Mouse (Mus musculus) kidney, postnatal 10 days (tissue): Measurements from ENCODE around the gene Rnd3.

Source experiments
- DNase-seq: peaks from one replicate; pipeline ENCODE4 v3.0.0; 2021; ENCODE audit warnings: mixed read lengths

The Rnd3 gene

GRCm38 (mm10) chr2:51110271-51110670 is 38.6 kb downstream of the Rnd3 start:
- DNase-seq, result peak; percentile 76

DNA sequence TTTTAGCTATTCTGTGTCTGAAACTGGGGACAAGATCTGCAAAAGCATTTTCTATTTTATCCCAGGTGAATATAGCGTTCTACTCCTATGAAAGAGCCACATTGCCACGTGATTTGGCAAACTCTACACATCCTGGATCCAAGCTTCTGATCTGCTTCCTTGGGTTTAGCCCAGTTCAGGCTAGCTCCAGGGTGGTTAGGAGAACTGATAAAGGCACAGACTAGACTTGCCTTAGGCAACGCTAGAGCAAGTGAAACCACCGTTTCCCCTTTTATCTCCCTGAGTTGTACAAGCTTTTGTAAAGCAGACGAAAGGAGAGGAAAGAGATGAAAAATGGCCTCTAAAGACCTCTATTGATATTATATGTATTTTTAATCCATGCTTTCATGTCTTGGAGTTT is 40.3 kb downstream of the Rnd3 start:
- DNase-seq, result no peak

- peak; percentile 36 for DNase-seq
Observed at GRCm38 (mm10) chr2:51101187-51101586, 47.7 kb downstream of the Rnd3 start.

GRCm38 (mm10) chr2:51099987-51100386 is 48.9 kb downstream of the Rnd3 start:
- no peak for DNase-seq

DNA sequence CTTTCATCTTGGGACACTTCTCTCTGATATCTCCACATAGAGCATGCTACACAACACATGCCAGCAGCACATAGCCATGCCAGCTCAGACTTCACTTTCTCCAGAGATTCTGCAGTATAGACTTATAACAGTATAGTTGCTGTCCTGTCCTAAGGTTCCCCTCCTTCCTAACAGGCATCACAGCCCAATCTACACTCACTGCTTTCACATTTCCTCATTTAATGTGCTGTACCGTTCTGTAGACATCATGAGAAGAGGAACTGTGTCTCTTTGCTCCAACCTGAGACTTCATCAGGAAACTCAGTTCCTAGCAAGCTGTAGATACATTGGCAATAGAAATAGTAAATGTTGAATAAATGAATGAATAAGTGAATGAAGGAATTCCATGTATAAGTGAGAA is 49.7 kb downstream of the Rnd3 start:
- no peak for DNase-seq

GRCm38 (mm10) chr2:51090688-51091087 is 58.2 kb downstream of the Rnd3 start:
- DNase-seq, result no peak

DNA sequence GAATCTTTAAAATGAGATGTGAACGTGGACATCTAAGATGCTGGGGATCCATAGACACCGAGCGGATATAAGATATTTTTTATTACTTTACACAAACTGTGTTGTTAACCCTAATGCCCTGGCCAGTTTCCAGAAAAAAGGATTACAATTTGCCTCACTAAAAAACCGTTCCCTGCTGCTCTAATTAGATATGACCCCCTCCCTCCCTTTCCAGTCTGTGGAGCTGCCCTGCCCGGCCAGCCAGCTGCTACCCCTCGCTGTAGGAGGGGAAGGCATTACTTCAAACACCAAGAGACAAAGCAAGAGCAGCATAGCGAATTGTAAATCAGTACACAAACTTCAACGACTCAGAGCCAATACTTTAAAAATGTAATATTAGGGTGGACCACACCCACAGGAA is 58.9 kb downstream of the Rnd3 start:
- DNase-seq, result no peak

GRCm38 (mm10) chr2:51088843-51089573 is 59.9 kb downstream of the Rnd3 start:
- no peak for DNase-seq

DNA sequence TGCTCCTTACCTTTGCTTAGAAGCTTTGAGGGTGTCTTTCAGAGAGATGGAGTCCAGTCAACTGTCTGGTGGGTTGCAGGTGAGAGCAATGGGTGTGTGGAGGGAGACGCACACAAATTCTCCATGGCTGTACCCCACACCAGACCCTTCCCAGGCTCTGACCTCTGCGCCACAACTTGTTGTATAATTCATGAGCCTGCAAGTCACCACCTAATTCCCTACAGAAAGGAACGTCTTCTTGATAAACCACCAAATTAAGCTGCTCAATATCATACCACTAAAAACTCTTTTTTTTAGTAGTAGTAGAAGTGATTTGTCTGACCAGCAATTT is 60.8 kb downstream of the Rnd3 start:
- DNase-seq, result no peak

- no peak for DNase-seq
Observed at GRCm38 (mm10) chr2:51087307-51088122, 61.4 kb downstream of the Rnd3 start.

DNA sequence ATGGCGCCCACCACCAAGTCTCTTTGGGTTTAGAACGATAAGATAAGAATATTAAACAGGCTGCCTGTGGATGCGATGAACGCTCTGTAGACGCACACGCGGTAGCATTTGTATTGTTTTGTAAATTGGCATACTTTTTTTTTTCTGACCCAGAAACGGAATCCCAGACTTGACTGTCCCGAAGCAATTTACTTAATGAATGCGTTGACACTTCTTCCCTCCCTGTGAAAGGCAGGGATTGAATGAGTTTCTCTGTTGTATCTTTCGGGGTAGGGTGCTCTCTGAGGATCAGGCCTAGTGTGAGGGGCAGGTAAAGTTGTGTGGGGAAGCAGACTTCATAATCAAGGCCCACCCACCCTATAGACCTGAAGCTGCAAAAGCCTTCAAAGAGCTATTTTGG is 63.8 kb downstream of the Rnd3 start:
- no peak for DNase-seq

DNA sequence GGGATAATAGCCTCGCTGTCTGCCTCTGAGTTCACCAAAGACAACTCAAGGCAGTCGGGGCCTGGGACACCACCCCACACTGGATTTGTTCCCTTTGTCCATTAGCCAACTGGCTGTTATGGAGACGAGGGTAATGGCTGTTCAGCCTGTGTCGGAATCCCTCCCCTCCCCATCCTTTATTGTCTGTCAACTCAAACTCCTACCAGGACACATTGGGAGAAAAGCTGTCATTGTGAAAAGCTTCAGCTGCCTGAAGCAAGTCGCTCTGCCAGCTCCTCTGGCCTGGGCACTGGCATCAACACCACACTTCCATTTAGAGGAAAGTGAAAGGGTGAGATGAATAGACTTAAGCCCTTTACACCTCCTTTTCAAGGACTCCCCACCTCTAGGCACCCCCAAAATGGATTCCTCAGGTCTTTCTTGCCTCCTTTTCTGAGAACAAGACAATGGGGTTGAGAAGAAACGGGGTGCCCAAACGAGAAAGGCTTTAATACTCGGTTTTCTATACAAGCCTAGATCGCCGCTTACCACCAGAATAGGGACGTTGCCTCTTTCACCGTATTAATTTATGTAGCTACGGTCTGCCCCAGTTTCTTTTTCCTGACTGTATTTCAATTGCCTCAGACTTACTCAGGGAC is 66.1 kb downstream of the Rnd3 start:
- no peak for DNase-seq
